Mouse (Mus musculus): ENCODE measurements around the gene Ssr2. TPM values are rescaled to one million over a fixed set of nuclear protein-coding genes. Genes with fewer than 3 reads are reported as not detected.
"Not testable (repeated sequence)": the region's sequence is repeated elsewhere in the genome, so short reads cannot be mapped to it uniquely, and the experiment has no call there.

Ssr2 gene
- polyA plus RNA-seq, 1 experiment from 2014 or later, result 384 TPM

GRCm38 (mm10) chr3:88573810-88574209 lies 1.9 kb upstream of the Ssr2 start:
- H3K4me3 ChIP-seq (ENCODE audit: low read depth, low read length), result no peak overlapping the region
- no peaks in the 10 kb centered on the region for H3K4me1 ChIP-seq (ENCODE audit: insufficient read depth, low read depth, low read length)
- 84% methylated on average over 2 of the region's 2 CpGs for WGBS
- no peak for DNase-seq (ENCODE audit: low spot score)
- H3K4me2 ChIP-seq (replicated peaks; ENCODE audit: low read depth, low read length), result no peak overlapping the region
- H3K27me3 ChIP-seq (replicated peaks; ENCODE audit: insufficient read depth, low read length), result no peaks in the 10 kb centered on the region
- peaks cover 3% of the 10 kb centered on the region; the same call in 1 of the 2 replicates for H3K36me3 ChIP-seq (ENCODE audit: insufficient read depth, low read length)
- H3K27ac ChIP-seq (ENCODE audit: low read length), result no peak overlapping the region
- no peak for TF ChIP-seq CTCF (IDR thresholded peaks at IDR 0.05)
- no peak for TF ChIP-seq EP300 (IDR thresholded peaks at IDR 0.05)
- H3K9ac ChIP-seq (replicated peaks; ENCODE audit: low read depth), result no peak overlapping the region
- H3K9me3 ChIP-seq (ENCODE audit: low read length), result no peaks in the 10 kb centered on the region
- ATAC-seq, result no peak

- not testable (repeated sequence) for H3K36me3 ChIP-seq (ENCODE audit: insufficient read depth, low read length); H3K9me3 ChIP-seq (ENCODE audit: low read length); H3K4me2 ChIP-seq (replicated peaks; ENCODE audit: low read depth, low read length); H3K27ac ChIP-seq (ENCODE audit: low read length); H3K4me3 ChIP-seq (ENCODE audit: low read depth, low read length); ATAC-seq; H3K27me3 ChIP-seq (replicated peaks; ENCODE audit: insufficient read depth, low read length); H3K9ac ChIP-seq (replicated peaks; ENCODE audit: low read depth); H3K4me1 ChIP-seq (ENCODE audit: insufficient read depth, low read depth, low read length); DNase-seq (ENCODE audit: low spot score)
- WGBS, result 78% methylated on average over 5 of the region's 5 CpGs
Observed at GRCm38 (mm10) chr3:88577846-88578245, 2.2 kb downstream of the Ssr2 start.

GRCm38 (mm10) chr3:88578498-88579424 lies 3.1 kb downstream of the Ssr2 start:
- DNase-seq (ENCODE audit: low spot score) (no peak), ATAC-seq (no peak)
- no peaks in the 10 kb centered on the region for H3K36me3 ChIP-seq (ENCODE audit: insufficient read depth, low read length)
- H3K4me3 ChIP-seq (ENCODE audit: low read depth, low read length), result peak overlapping the region; percentile 91
- no peak overlapping the region for H3K9ac ChIP-seq (replicated peaks; ENCODE audit: low read depth)
- peaks cover 7% of the 10 kb centered on the region; the same call in 1 of the 2 replicates for H3K4me1 ChIP-seq (ENCODE audit: insufficient read depth, low read depth, low read length)
- no peaks in the 10 kb centered on the region for H3K27me3 ChIP-seq (replicated peaks; ENCODE audit: insufficient read depth, low read length)
- WGBS, result 42% methylated on average over 8 of the region's 8 CpGs
- H3K9me3 ChIP-seq (ENCODE audit: low read length), result no peaks in the 10 kb centered on the region
- no peak overlapping the region for H3K27ac ChIP-seq (ENCODE audit: low read length)
- no peak for TF ChIP-seq CTCF (IDR thresholded peaks at IDR 0.05)
- TF ChIP-seq EP300 (IDR thresholded peaks at IDR 0.05), result no peak
- peak overlapping the region; percentile 67 for H3K4me2 ChIP-seq (replicated peaks; ENCODE audit: low read depth, low read length)

GRCm38 (mm10) chr3:88579454-88580117 lies 3.9 kb downstream of the Ssr2 start:
- no peak for TF ChIP-seq CTCF (IDR thresholded peaks at IDR 0.05)
- no peak; the same call in 1 of the 2 replicates for TF ChIP-seq EP300 (IDR thresholded peaks at IDR 0.05)
- Histone ChIP-seq H3K36me3 (ENCODE audit: insufficient read depth, low read length) (no peaks in the 10 kb centered on the region), H3K27me3 (replicated peaks; ENCODE audit: insufficient read depth, low read length) (no peaks in the 10 kb centered on the region), H3K9ac (replicated peaks; ENCODE audit: low read depth) (peak overlapping the region; percentile 89), H3K9me3 (ENCODE audit: low read length) (no peaks in the 10 kb centered on the region), H3K4me2 (replicated peaks; ENCODE audit: low read depth, low read length) (peak overlapping the region; percentile 67), H3K4me3 (ENCODE audit: low read depth, low read length) (peak overlapping the region; percentile 91), H3K27ac (ENCODE audit: low read length) (peak overlapping the region; percentile 76), H3K4me1 (ENCODE audit: insufficient read depth, low read depth, low read length) (peaks cover 7% of the 10 kb centered on the region; the same call in 1 of the 2 replicates)
- ATAC-seq (peak; percentile 96), DNase-seq (ENCODE audit: low spot score) (peak; percentile 96)
- under 1% methylated on average over 34 of the region's 34 CpGs for WGBS

GRCm38 (mm10) chr3:88585769-88586168 lies 10.1 kb downstream of the Ssr2 start:
- Histone ChIP-seq H3K4me2 (replicated peaks; ENCODE audit: low read depth, low read length) (no peak overlapping the region), H3K9ac (replicated peaks; ENCODE audit: low read depth) (no peak overlapping the region), H3K9me3 (ENCODE audit: low read length) (no peaks in the 10 kb centered on the region), H3K4me1 (ENCODE audit: insufficient read depth, low read depth, low read length) (no peaks in the 10 kb centered on the region), H3K27me3 (replicated peaks; ENCODE audit: insufficient read depth, low read length) (no peaks in the 10 kb centered on the region), H3K36me3 (ENCODE audit: insufficient read depth, low read length) (peaks cover 8% of the 10 kb centered on the region; the same call in 1 of the 2 replicates), H3K4me3 (ENCODE audit: low read depth, low read length) (no peak overlapping the region), H3K27ac (ENCODE audit: low read length) (peak overlapping the region; percentile 71)
- ATAC-seq (peak; percentile 93), DNase-seq (ENCODE audit: low spot score) (peak; percentile 83)
- TF ChIP-seq EP300 (IDR thresholded peaks at IDR 0.05) (peak; percentile 84), CTCF (IDR thresholded peaks at IDR 0.05) (no peak)
- WGBS, result 70% methylated on average over 6 of the region's 6 CpGs

GRCm38 (mm10) chr3:88586640-88587039 lies 11.0 kb downstream of the Ssr2 start:
- no peak overlapping the region for H3K4me3 ChIP-seq (ENCODE audit: low read depth, low read length)
- peaks cover 8% of the 10 kb centered on the region; the same call in 1 of the 2 replicates for H3K36me3 ChIP-seq (ENCODE audit: insufficient read depth, low read length)
- DNase-seq (ENCODE audit: low spot score) (no peak), ATAC-seq (no peak)
- no peaks in the 10 kb centered on the region for H3K9me3 ChIP-seq (ENCODE audit: low read length)
- H3K27ac ChIP-seq (ENCODE audit: low read length), result peak overlapping the region; percentile 71
- H3K27me3 ChIP-seq (replicated peaks; ENCODE audit: insufficient read depth, low read length), result no peaks in the 10 kb centered on the region
- H3K4me2 ChIP-seq (replicated peaks; ENCODE audit: low read depth, low read length), result no peak overlapping the region
- no peak overlapping the region for H3K9ac ChIP-seq (replicated peaks; ENCODE audit: low read depth)
- TF ChIP-seq EP300 (IDR thresholded peaks at IDR 0.05) (no peak), CTCF (IDR thresholded peaks at IDR 0.05) (no peak)
- H3K4me1 ChIP-seq (ENCODE audit: insufficient read depth, low read depth, low read length), result no peaks in the 10 kb centered on the region
- 89% methylated on average over 5 of the region's 5 CpGs for WGBS

Measured in lung, postnatal 0 days (tissue).